Mouse (Mus musculus): Measurements from ENCODE around the gene Krt79. TPM values are rescaled to one million over a fixed set of nuclear protein-coding genes. Genes with fewer than 3 reads are reported as not detected.

Krt79 gene
- polyA plus RNA-seq, 1 experiment from 2014 or later, result 0.29 TPM

DNA sequence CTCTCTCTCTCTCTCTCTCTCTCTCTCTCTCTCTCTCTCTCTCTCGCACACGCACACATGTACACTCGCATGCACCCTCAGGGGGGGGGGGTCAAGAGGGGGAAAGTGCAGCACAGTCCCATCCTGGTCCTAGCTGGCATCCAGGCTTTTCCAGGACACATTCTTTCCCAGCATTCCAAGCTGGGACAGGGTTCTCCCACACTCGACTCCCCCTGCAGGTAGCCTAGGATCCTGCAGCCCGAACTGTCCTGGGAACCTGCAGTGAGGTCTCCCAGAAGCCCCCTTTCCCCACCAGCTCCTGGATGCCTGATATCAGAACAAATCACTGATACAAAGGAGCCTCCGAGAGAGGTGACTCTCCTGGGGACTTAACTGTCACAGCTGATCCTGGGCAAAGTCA, 30.4 kb upstream of the Krt79 start:
- no peaks in the 10 kb centered on the region; the same call in 1 of the 2 replicates for H3K4me1 ChIP-seq (replicated peaks; ENCODE audit: insufficient read depth, low read length)
- no peak overlapping the region for H3K4me2 ChIP-seq (ENCODE audit: low read length)
- ATAC-seq (replicated peaks; ENCODE audit: low FRiP score, low read depth) (no peak), DNase-seq (ENCODE audit: low spot score) (peak; percentile 80)
- no peaks in the 10 kb centered on the region for H3K27me3 ChIP-seq (ENCODE audit: insufficient read depth, low read length)
- no peak overlapping the region for H3K9ac ChIP-seq (ENCODE audit: low read depth, low read length)
- no peak overlapping the region for H3K27ac ChIP-seq
- H3K9me3 ChIP-seq (replicated peaks; ENCODE audit: low read length), result no peaks in the 10 kb centered on the region
- 8% methylated on average over 3 of the region's 6 CpGs for WGBS
- H3K36me3 ChIP-seq (ENCODE audit: insufficient read depth, low read length), result no peaks in the 10 kb centered on the region
- no peak overlapping the region for H3K4me3 ChIP-seq (replicated peaks; ENCODE audit: low read depth, low read length)
- peak; percentile 78 for TF ChIP-seq CTCF (IDR thresholded peaks at IDR 0.05; ENCODE audit: low read depth)

GRCm38 (mm10) chr15:101966808-101967207, 26.7 kb upstream of the Krt79 start:
- H3K4me3 ChIP-seq (replicated peaks; ENCODE audit: low read depth, low read length), result no peak overlapping the region
- H3K27me3 ChIP-seq (ENCODE audit: insufficient read depth, low read length), result no peaks in the 10 kb centered on the region
- no peak for TF ChIP-seq CTCF (IDR thresholded peaks at IDR 0.05; ENCODE audit: low read depth)
- no peaks in the 10 kb centered on the region for H3K36me3 ChIP-seq (ENCODE audit: insufficient read depth, low read length)
- no peak for ATAC-seq (replicated peaks; ENCODE audit: low FRiP score, low read depth)
- WGBS, result 69% methylated on average over 8 of the region's 8 CpGs
- H3K9me3 ChIP-seq (replicated peaks; ENCODE audit: low read length), result no peaks in the 10 kb centered on the region
- no peaks in the 10 kb centered on the region for H3K4me1 ChIP-seq (replicated peaks; ENCODE audit: insufficient read depth, low read length)
- DNase-seq (ENCODE audit: low spot score), result no peak
- no peak overlapping the region for H3K27ac ChIP-seq
- no peak overlapping the region for H3K4me2 ChIP-seq (ENCODE audit: low read length)
- H3K9ac ChIP-seq (ENCODE audit: low read depth, low read length), result no peak overlapping the region

DNA sequence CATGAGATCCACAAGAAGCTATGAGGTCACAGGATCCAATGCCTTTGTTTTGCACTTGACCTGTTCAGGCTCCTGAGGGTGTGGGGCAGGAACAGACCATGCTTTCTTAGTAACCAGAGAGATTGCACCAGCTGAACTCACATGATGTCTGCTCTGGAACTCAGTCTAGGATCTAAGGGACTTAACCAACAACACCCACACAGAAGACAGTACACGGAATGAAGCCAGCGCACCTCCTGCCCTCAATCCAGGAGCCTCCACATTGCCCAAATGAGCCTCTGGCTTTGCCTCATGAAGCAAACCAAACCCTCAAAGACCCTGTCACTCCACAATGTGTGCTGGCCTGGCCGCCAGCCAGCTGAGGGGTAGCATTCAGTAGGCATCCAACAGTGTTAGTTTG, 18.8 kb upstream of the Krt79 start:
- no peak overlapping the region for H3K4me3 ChIP-seq (replicated peaks; ENCODE audit: low read depth, low read length)
- no peak overlapping the region for H3K9ac ChIP-seq (ENCODE audit: low read depth, low read length)
- 82% methylated on average over 3 of the region's 3 CpGs for WGBS
- no peak for TF ChIP-seq CTCF (IDR thresholded peaks at IDR 0.05; ENCODE audit: low read depth)
- no peaks in the 10 kb centered on the region for H3K9me3 ChIP-seq (replicated peaks; ENCODE audit: low read length)
- no peak for ATAC-seq (replicated peaks; ENCODE audit: low FRiP score, low read depth)
- no peaks in the 10 kb centered on the region for H3K36me3 ChIP-seq (ENCODE audit: insufficient read depth, low read length)
- no peak overlapping the region for H3K27ac ChIP-seq
- no peaks in the 10 kb centered on the region for H3K27me3 ChIP-seq (ENCODE audit: insufficient read depth, low read length)
- H3K4me1 ChIP-seq (replicated peaks; ENCODE audit: insufficient read depth, low read length), result no peaks in the 10 kb centered on the region
- no peak for DNase-seq (ENCODE audit: low spot score)
- no peak overlapping the region for H3K4me2 ChIP-seq (ENCODE audit: low read length)

- H3K27ac ChIP-seq, result no peak within 1 kb of the TSS
- 85% methylated on average over 9 of the region's 9 CpGs for WGBS
Measured at GRCm38 (mm10) chr15:101954187-101954586, 14.1 kb upstream of the Krt79 start, which contains the start of gene Krt78. Krt78 (minus strand) TSS chr15:101954287.

GRCm38 (mm10) chr15:101952733-101953474, 12.8 kb upstream of the Krt79 start:
- WGBS, result 86% methylated on average over 7 of the region's 7 CpGs
- no peak overlapping the region for H3K4me3 ChIP-seq (replicated peaks; ENCODE audit: low read depth, low read length)
- no peaks in the 10 kb centered on the region for H3K4me1 ChIP-seq (replicated peaks; ENCODE audit: insufficient read depth, low read length)
- no peak for TF ChIP-seq CTCF (IDR thresholded peaks at IDR 0.05; ENCODE audit: low read depth)
- no peaks in the 10 kb centered on the region for H3K27me3 ChIP-seq (ENCODE audit: insufficient read depth, low read length)
- no peaks in the 10 kb centered on the region for H3K9me3 ChIP-seq (replicated peaks; ENCODE audit: low read length)
- no peak overlapping the region for H3K9ac ChIP-seq (ENCODE audit: low read depth, low read length)
- no peaks in the 10 kb centered on the region for H3K36me3 ChIP-seq (ENCODE audit: insufficient read depth, low read length)
- ATAC-seq (replicated peaks; ENCODE audit: low FRiP score, low read depth), result no peak
- no peak overlapping the region for H3K4me2 ChIP-seq (ENCODE audit: low read length)
- H3K27ac ChIP-seq, result no peak overlapping the region
- no peak for DNase-seq (ENCODE audit: low spot score)

More at GRCm38 (mm10) chr15:101954187-101954586, 14.1 kb upstream of the Krt79 start, which contains the start of gene Krt78:
- DNase-seq (ENCODE audit: low spot score) (no peak), ATAC-seq (replicated peaks; ENCODE audit: low FRiP score, low read depth) (no peak)
- H3K9me3 ChIP-seq (replicated peaks; ENCODE audit: low read length), result no peaks in the 10 kb centered on the region
- no peak for TF ChIP-seq CTCF (IDR thresholded peaks at IDR 0.05; ENCODE audit: low read depth)
- no peaks in the 10 kb centered on the region for H3K4me1 ChIP-seq (replicated peaks; ENCODE audit: insufficient read depth, low read length)
- H3K36me3 ChIP-seq (ENCODE audit: insufficient read depth, low read length), result no peaks in the 10 kb centered on the region
- no peak within 1 kb of the TSS for H3K4me2 ChIP-seq (ENCODE audit: low read length)
- no peak within 1 kb of the TSS for H3K9ac ChIP-seq (ENCODE audit: low read depth, low read length)
- no peak within 1 kb of the TSS for H3K4me3 ChIP-seq (replicated peaks; ENCODE audit: low read depth, low read length)
- no peaks in the 10 kb centered on the region for H3K27me3 ChIP-seq (ENCODE audit: insufficient read depth, low read length)

GRCm38 (mm10) chr15:101945430-101945829, 5.3 kb upstream of the Krt79 start:
- no peak overlapping the region for H3K27ac ChIP-seq
- H3K36me3 ChIP-seq (ENCODE audit: insufficient read depth, low read length), result no peaks in the 10 kb centered on the region
- no peaks in the 10 kb centered on the region; the same call in 1 of the 2 replicates for H3K4me1 ChIP-seq (replicated peaks; ENCODE audit: insufficient read depth, low read length)
- DNase-seq (ENCODE audit: low spot score), result no peak
- no peak for ATAC-seq (replicated peaks; ENCODE audit: low FRiP score, low read depth)
- no peak overlapping the region for H3K4me2 ChIP-seq (ENCODE audit: low read length)
- 89% methylated on average over 1 of the region's 1 CpGs for WGBS
- H3K4me3 ChIP-seq (replicated peaks; ENCODE audit: low read depth, low read length), result no peak overlapping the region
- no peak for TF ChIP-seq CTCF (IDR thresholded peaks at IDR 0.05; ENCODE audit: low read depth)
- H3K27me3 ChIP-seq (ENCODE audit: insufficient read depth, low read length), result no peaks in the 10 kb centered on the region
- no peaks in the 10 kb centered on the region for H3K9me3 ChIP-seq (replicated peaks; ENCODE audit: low read length)
- H3K9ac ChIP-seq (ENCODE audit: low read depth, low read length), result no peak overlapping the region
